Mouse (Mus musculus) G1E (cell line): ENCODE measurements around the gene Rpl15.

Experiments
- CTCF ChIP-seq: IDR thresholded peaks from 2 replicates; pipeline ENCODE4 v1.5.1; 2012; ENCODE audit warnings: low read depth, low read length, inconsistent platforms, mixed read lengths
- GATA1 ChIP-seq: IDR thresholded peaks from 2 replicates; pipeline ENCODE4 v1.6.1; 2012; ENCODE audit warnings: borderline replicate concordance, low read length, inconsistent platforms, mixed read lengths
- POLR2AphosphoS5 ChIP-seq: IDR thresholded peaks from 2 replicates; pipeline ENCODE4 v1.6.1; 2012; ENCODE audit warnings: low read depth, low read length, inconsistent platforms; ENCODE audit not compliant: insufficient replicate concordance

- TF ChIP-seq CTCF (no peak), GATA1 (no peak), POLR2AphosphoS5 (no peak)
These were observed 29.4 kb downstream of the Rpl15 start for GRCm38 (mm10) chr14:18241786-18242185.
